Mouse (Mus musculus) left cerebral cortex, adult 18-20 months (tissue): ENCODE results near the gene Elmsan1. TPM values are rescaled to one million over a fixed set of nuclear protein-coding genes. Genes with fewer than 3 reads are reported as not detected.

ENCODE experiments used
- DNase-seq, 2 experiments: peaks; one replicate each; pipeline ENCODE4 v3.0.0; 2021 to 2022; ENCODE audit warnings: low spot score in 2 of 2, mixed read lengths in 1 of 2
- total RNA-seq, 2 experiments: library from RNA; stranded (reverse); gene quantifications; 2 replicates each; pipeline ENCODE4 v1.2.3; 2021

Gene Elmsan1
- total RNA-seq, 2 experiments from 2014 or later, result 18.2 to 19.8 TPM

GRCm38 (mm10) chr12:84193642-84194399 is 24.9 kb downstream of the Elmsan1 start:
- peak; percentile 83 to 92 for DNase-seq

GRCm38 (mm10) chr12:84192741-84193641 is 25.7 kb downstream of the Elmsan1 start:
- DNase-seq, result peak; percentile 54 to 66

- DNase-seq, result no peak
Measured at GRCm38 (mm10) chr12:84192280-84192679, 26.4 kb downstream of the Elmsan1 start.

DNA sequence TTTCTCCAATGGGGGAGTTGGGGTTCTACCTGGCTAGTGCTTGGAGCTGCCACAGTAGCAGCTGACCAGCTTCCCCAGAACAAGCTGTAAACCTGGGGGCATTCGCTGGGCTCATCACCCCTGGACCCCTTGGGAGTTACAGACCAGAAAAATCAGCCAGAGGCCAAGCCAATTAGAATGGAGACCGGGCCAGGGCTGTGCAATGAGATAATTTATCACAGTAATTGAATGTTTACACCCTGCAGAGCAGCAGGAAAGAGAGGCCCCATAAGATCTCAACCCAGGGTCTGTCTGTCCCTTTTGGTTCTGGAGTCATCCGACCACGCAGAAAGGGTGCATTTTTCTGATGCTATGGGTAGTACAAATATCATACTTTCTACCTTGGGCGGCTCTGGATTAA is 26.9 kb downstream of the Elmsan1 start:
- no peak for DNase-seq

- DNase-seq, result no peak
Measured at GRCm38 (mm10) chr12:84191190-84191589, 27.5 kb downstream of the Elmsan1 start.

GRCm38 (mm10) chr12:84190151-84190820 is 28.4 kb downstream of the Elmsan1 start:
- no peak for DNase-seq

DNA sequence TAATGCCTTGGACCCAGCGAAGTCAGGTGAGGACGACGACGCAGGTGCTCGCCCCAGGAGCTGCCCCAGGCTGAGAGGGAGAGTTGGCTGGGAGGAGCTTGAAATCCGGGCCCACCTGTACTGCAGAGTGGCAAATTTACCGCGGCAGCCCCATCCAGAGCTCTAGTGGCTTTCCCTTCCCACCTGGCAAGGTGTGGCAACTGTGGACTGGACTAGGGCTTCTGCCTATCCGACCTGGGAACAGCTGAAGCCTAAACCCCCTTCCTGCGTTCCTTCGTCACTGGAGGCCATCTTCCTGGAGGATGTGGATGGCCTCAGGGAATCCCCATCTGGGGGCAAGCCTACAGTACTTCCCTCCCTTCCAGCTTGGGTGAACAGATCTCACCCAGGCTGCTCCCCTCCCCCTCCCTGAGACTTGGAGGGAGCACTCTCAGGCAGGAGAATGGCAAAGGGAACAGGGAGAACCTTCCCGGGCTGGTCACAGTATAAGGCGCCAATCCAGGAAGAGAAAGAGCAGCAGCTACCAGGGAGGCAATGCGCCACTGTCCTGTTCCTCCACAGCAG is 29.7 kb downstream of the Elmsan1 start:
- no peak for DNase-seq

DNA sequence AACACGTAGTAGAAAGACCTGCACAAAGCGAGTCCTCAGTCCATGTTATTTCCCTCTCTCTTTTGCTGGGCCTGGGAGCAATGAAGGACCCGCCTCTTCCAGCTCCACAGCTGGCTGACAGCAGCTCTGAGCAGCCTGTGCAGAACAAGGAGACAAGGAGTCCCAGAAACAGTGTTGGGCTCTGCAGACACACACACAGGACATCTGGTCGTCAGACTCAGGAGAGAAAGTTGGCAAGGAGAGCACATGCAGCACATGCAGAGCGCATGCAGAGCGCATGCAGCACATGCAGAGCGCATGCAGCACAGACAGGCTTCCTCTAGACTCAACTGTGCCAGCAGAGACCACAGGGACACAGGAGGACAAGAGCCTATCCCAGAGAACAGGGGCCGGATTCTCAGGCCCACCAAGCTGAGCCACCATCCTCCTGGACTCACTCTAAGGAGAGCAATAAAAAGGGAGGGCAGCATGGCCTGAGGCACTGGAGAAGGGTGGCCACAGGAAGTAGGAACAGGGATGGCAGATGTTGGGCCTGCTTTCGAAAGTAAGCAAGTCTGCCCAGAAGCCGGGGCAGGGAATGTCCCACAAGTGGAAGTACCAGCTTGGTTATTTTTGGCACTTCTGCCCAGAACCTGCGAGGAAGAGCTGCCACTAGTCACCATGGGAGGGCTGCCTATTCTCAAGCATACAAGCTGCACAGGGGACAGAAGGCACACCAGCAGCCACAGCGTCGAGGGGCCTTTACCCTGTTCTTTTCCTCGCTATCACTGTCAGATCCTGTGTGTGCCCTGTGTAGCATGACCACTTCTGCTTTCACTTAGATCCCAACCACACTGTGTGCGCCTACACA is 30.7 kb downstream of the Elmsan1 start:
- no peak for DNase-seq

DNA sequence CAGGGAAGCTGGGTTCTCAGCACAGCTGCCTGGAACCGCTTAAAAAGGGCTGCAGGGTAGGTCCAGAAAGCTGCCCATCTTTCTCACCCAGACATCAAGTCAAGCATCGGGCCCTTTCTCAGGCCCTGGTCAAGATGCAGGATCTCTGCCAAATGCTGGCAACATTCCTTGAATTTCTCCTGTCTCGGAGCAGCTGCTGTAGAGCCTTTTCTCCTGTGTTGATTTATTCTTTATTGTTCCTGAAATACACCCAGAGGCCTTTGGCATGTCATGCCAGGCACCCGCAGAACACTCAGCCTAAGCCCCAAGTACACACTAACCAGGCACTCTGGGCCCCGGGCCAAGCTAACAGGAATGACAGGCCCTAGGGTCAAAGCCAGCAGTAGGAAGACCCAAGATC is 31.7 kb downstream of the Elmsan1 start:
- no peak for DNase-seq

DNA sequence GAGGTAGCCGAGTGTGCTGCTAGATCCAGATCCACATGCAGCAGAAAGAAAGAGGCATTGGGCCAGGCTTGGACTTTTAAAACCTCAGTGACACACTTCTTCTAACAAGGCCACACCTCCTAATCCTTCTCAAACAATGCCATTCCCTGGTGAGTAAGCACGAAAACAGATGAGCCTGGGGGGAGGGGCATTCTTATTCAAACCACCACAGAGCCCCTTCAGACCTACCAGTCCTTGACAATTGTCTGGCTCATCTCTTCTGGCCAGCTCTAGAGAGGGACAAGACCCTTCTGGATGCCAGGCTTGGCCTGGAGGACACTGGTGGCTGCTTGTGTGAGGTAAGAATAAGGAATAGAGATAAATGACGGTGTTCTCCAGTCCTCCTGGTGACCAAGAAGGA is 32.1 kb downstream of the Elmsan1 start:
- DNase-seq, result no peak

DNA sequence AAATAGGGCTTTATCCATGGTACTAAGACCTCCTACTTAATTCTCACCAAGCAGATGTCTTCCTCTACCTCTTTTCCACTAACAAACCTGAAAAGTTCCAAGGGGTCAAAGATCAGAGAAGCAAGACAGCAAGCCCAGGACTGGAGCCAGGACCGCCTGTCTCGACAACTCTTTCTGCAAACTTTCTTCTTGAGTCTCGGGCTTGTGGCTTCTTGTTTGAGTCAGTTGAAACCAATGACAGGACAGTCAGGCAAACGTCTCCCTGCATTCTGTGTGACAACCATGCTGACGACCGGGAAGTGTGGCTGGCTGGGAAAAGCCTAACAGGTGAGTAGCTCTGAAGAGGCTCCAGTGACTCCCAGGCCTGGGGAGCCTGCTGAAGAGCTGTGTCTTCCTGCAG is 33.1 kb downstream of the Elmsan1 start:
- no peak for DNase-seq

GRCm38 (mm10) chr12:84184979-84185378 is 33.7 kb downstream of the Elmsan1 start:
- no peak for DNase-seq

- DNase-seq, result no peak
Measured at GRCm38 (mm10) chr12:84181999-84182398, 36.7 kb downstream of the Elmsan1 start.

- no peak for DNase-seq
Measured at GRCm38 (mm10) chr12:84180701-84181435, 37.8 kb downstream of the Elmsan1 start.

GRCm38 (mm10) chr12:84180090-84180489 is 38.6 kb downstream of the Elmsan1 start:
- no peak for DNase-seq

- no peak for DNase-seq
Measured at GRCm38 (mm10) chr12:84178652-84179445, 39.8 kb downstream of the Elmsan1 start.

GRCm38 (mm10) chr12:84178052-84178451 is 40.6 kb downstream of the Elmsan1 start:
- no peak for DNase-seq

- DNase-seq, result no peak
Measured at GRCm38 (mm10) chr12:84176886-84177765, 41.6 kb downstream of the Elmsan1 start.
